Mouse (Mus musculus) stomach, postnatal 0 days (tissue): ENCODE data around the gene Tppp. TPM values are rescaled to one million over a fixed set of nuclear protein-coding genes. Genes with fewer than 3 reads are reported as not detected.
"Not testable (repeated sequence)": the region's sequence is repeated elsewhere in the genome, so short reads cannot be mapped to it uniquely, and the experiment has no call there.

Experiments used
- ATAC-seq: fragments of 200-750 bp; cut with Nextera tagmentation; 2 replicates; pipeline ENCODE4 v1.8.0; 2017; ENCODE audit not compliant: low FRiP score, low TSS enrichment
- DNase-seq: peaks from one replicate; pipeline ENCODE4 v3.0.0-alpha.2; 2016; ENCODE audit warnings: low spot score
- H3K27ac ChIP-seq: fragments of 300-500 bp; sonication (generic); replicated peaks from 2 replicates; pipeline ENCODE4 v1.5.1; 2014; ENCODE audit warnings: mild to moderate bottlenecking, control low read depth
- H3K27me3 ChIP-seq: fragments of 300-500 bp; sonication (generic); 2 replicates; pipeline ENCODE4 v1.6.1; 2014; ENCODE audit warnings: low read length; ENCODE audit not compliant: control insufficient read depth, insufficient read depth
- H3K36me3 ChIP-seq: fragments of 300-500 bp; sonication (generic); 2 replicates; pipeline ENCODE4 v1.6.1; 2014; ENCODE audit warnings: low read length, mixed read lengths; ENCODE audit not compliant: control insufficient read depth, insufficient read depth
- H3K4me1 ChIP-seq: fragments of 300-500 bp; sonication (generic); replicated peaks from 2 replicates; pipeline ENCODE4 v1.6.1; 2014; ENCODE audit warnings: antibody characterized with exemption; ENCODE audit not compliant: control insufficient read depth, insufficient read depth
- H3K4me2 ChIP-seq: fragments of 300-500 bp; sonication (generic); replicated peaks from 2 replicates; pipeline ENCODE4 v1.6.1; 2014; ENCODE audit warnings: low read depth, mild to moderate bottlenecking, control low read depth, moderate library complexity
- H3K4me3 ChIP-seq: fragments of 300-500 bp; sonication (generic); 2 replicates; pipeline ENCODE4 v1.5.1; 2014; ENCODE audit warnings: low read depth, low read length, control low read depth
- H3K9ac ChIP-seq: fragments of 300-500 bp; sonication (generic); 2 replicates; pipeline ENCODE4 v1.6.1; 2014; ENCODE audit warnings: mild to moderate bottlenecking, low read length, control low read depth, mixed read lengths
- H3K9me3 ChIP-seq: fragments of 300-500 bp; sonication (generic); 2 replicates; pipeline ENCODE4 v1.6.1; 2016; ENCODE audit warnings: low read length; ENCODE audit not compliant: control insufficient read depth
- CTCF ChIP-seq: IDR thresholded peaks from 2 replicates; pipeline ENCODE4 v1.5.1; 2016; ENCODE audit warnings: antibody characterized with exemption, low read depth, mild to moderate bottlenecking, moderate library complexity
- EP300 ChIP-seq: optimal IDR thresholded peaks from 2 replicates; pipeline ENCODE3; 2016; ENCODE audit warnings: antibody characterized with exemption
- WGBS: fragments of 180-500 bp; shearing (Covaris S2); extraction: QIAGEN DNeasy Blood & Tissue Kit; methylation state at CpG from one replicate; pipeline ENCODE4 v1.1.7; 2014; 5-methylcytosine and 5-hydroxymethylcytosine counted together
- polyA plus RNA-seq: library from polyadenylated mRNA; unstranded; fragments of >200 nt; fragmentation: Nextera tagmentation; extraction: Ambion mirVana; gene quantifications from 2 replicates; pipeline ENCODE4 v1.2.1, GENCODE M21; 2015

Gene Tppp
- polyA plus RNA-seq, 1 experiment from 2014 or later = 3.4 TPM

DNA sequence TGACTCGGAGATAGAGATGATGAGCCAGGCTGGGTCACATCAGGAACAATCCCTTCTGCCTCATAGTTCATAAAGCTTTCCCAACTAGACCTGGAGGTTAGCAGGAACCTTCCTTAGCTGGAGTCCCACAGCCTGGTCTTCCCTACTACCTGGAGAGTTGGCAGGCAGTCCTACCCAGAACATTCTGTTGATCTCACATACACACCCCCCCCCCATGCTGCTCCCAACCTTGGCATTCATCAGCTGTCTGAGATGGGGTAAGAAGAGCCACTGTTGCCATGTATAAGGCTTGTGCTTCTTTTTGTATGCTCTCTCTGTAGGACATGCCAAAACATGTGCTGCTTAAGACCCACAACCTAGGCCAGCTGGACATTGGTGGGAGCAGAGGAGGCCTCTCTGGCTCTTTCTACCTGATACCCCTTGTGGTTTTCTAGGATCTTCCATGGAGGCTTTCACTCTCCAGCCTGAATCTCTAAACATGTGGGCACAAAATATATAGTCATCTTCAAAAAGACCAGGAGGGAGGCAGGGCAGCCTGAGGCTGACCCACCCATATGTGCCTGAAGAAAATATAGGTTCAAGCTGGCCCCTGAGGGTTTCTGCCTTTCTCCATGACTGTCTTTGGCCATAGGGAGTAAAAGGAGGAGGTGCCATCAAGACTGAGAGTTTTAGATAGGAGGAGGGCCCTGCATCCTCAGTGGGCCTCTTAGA is 54.3 kb downstream of the Tppp start:
- ATAC-seq (no peak), DNase-seq (no peak)
- no peak for TF ChIP-seq CTCF
- TF ChIP-seq EP300 = no peak
- no peaks in the 10 kb centered on the region for H3K27me3 ChIP-seq
- H3K4me1 ChIP-seq = no peaks in the 10 kb centered on the region
- no peak overlapping the region for H3K9ac ChIP-seq
- no peak overlapping the region for H3K27ac ChIP-seq
- 79% methylated on average over 1 of the region's 1 CpGs for WGBS
- no peak overlapping the region for H3K4me3 ChIP-seq
- no peaks in the 10 kb centered on the region for H3K9me3 ChIP-seq
- no peaks in the 10 kb centered on the region for H3K36me3 ChIP-seq
- H3K4me2 ChIP-seq = no peak overlapping the region

DNA sequence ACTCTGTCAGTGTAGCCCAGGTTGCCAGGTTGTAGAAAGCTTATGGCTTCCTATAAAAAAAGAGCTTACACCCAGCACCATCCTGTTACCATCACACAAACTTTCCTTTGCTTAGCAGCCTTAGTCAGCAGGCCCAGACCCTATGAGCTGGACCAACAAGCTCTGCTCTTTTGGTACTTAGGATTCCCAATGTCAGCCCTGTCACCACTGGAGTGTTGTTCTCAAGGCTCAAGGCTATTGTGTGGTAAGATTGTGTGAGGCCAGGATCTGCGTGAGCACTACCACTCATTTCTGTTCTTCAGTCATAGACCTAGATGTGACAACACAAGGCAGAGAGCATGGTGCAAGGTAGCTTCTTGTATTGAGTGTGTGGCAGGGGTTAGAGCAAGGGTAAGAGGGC is 57.4 kb downstream of the Tppp start:
- no peak overlapping the region for H3K9ac ChIP-seq
- no peak for TF ChIP-seq EP300
- no peak for TF ChIP-seq CTCF
- DNase-seq = no peak
- H3K4me3 ChIP-seq = no peak overlapping the region
- H3K4me2 ChIP-seq = no peak overlapping the region
- no peak for ATAC-seq
- H3K27me3 ChIP-seq = no peaks in the 10 kb centered on the region
- H3K4me1 ChIP-seq = no peaks in the 10 kb centered on the region
- no peak overlapping the region for H3K27ac ChIP-seq
- H3K9me3 ChIP-seq = no peaks in the 10 kb centered on the region
- WGBS = 84% methylated on average over 1 of the region's 1 CpGs
- no peaks in the 10 kb centered on the region for H3K36me3 ChIP-seq

DNA sequence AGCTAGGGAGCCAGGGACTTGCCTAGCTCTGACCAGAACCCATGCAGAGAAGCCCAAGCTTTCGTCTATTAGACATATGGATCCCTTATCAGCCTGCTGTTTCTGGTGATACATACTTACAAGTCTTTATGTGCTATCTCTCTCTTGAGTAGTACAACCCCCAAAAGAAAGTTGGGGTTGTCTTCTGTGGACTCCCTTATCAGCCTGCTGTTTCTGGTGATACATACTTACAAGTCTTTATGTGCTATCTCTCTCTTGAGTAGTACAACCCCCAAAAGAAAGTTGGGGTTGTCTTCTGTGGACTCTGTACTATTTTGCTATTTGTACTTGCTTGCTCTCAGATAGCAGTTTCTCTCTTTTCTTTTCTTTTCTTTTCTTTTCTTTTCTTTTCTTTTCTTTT is 62.0 kb downstream of the Tppp start:
- WGBS = 63% methylated on average over 1 of the region's 1 CpGs
- not testable (repeated sequence) for H3K4me3 ChIP-seq, ATAC-seq, H3K36me3 ChIP-seq, H3K4me1 ChIP-seq, H3K27ac ChIP-seq, H3K27me3 ChIP-seq, H3K9ac ChIP-seq, DNase-seq, H3K4me2 ChIP-seq, H3K9me3 ChIP-seq

DNA sequence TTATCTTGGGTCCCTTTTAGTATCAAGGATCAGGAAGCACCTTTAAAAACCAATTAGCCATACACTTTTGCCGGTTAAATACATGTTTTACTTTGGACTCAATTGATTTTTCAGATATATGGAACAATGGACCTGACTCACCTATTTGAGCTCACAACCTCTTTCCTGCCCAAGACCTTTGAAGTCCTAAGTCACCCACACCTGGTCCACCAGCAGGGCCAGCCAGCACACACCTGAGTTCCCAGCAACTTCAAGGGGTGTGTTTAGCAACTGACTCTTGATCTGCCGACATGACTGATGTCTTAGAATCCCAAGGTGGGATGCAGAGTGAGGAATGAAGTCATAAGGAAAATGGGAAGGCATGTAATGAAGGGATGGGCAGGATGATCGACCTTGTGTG is 62.5 kb downstream of the Tppp start:
- ATAC-seq (peak; percentile 86), DNase-seq (peak; percentile 19)
- no peak overlapping the region for H3K4me3 ChIP-seq
- TF ChIP-seq CTCF (no peak), EP300 (no peak)
- no peak overlapping the region for H3K9ac ChIP-seq
- H3K4me1 ChIP-seq = no peaks in the 10 kb centered on the region
- H3K27ac ChIP-seq = no peak overlapping the region
- no peaks in the 10 kb centered on the region for H3K9me3 ChIP-seq
- WGBS = 53% methylated on average over 3 of the region's 3 CpGs
- H3K36me3 ChIP-seq = no peaks in the 10 kb centered on the region
- no peak overlapping the region for H3K4me2 ChIP-seq
- H3K27me3 ChIP-seq = no peaks in the 10 kb centered on the region

DNA sequence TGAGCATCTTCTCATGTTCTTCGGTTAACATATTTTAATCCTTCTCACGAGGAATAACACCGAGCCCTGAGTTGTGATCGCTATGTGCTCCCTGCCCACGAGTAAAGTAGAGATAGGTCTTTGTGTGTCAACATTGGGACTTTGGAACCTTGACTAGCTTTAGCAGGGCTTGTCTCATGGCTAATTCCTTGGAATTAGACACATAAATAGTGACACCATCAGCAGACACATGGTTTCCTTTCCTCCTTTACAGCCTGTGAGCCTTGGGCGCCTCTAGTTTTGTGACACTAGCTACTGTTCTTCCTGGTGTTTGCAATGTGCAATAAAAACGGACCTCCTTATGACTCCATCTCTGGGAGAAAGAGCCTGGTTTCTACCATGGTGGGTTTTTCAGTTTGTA is 64.2 kb downstream of the Tppp start:
- no peak for TF ChIP-seq CTCF
- TF ChIP-seq EP300 = no peak
- H3K9ac ChIP-seq = no peak overlapping the region
- no peaks in the 10 kb centered on the region for H3K4me1 ChIP-seq
- H3K27me3 ChIP-seq = no peaks in the 10 kb centered on the region
- no peak for DNase-seq
- no peaks in the 10 kb centered on the region for H3K36me3 ChIP-seq
- 73% methylated on average over 7 of the region's 7 CpGs for WGBS
- no peak overlapping the region for H3K4me2 ChIP-seq
- H3K27ac ChIP-seq = no peak overlapping the region
- no peak for ATAC-seq
- H3K9me3 ChIP-seq = no peaks in the 10 kb centered on the region
- H3K4me3 ChIP-seq = no peak overlapping the region

Other genes with a start within 250 kb of the Tppp start
- 4.5 and 4.7 TPM in 2 replicates for gene Nkd2, start 161.8 kb upstream of the Tppp start, polyA plus RNA-seq
- gene Trip13, start 71.6 kb upstream of the Tppp start, polyA plus RNA-seq = 9.1 and 11.0 TPM in 2 replicates
- 21.1 and 21.7 TPM in 2 replicates for gene Brd9, start 71.6 kb upstream of the Tppp start, polyA plus RNA-seq
- gene Zdhhc11, start 45.6 kb upstream of the Tppp start, polyA plus RNA-seq = not detected in 2 replicates
- gene Cep72, start 52.9 kb downstream of the Tppp start, polyA plus RNA-seq = 4.4 and 4.9 TPM in 2 replicates
- 1.3 TPM in 2 replicates for gene Slc9a3, start 112.0 kb downstream of the Tppp start, polyA plus RNA-seq
- gene Exoc3, start 199.3 kb downstream of the Tppp start, polyA plus RNA-seq = 43.2 and 44.5 TPM in 2 replicates